Mouse (Mus musculus) retina, embryonic 14.5 days (tissue): Measurements from ENCODE around the gene Sema4d.

Experiments
- DNase-seq: peaks from one replicate; pipeline ENCODE4 v3.0.0-alpha.2; 2015; ENCODE audit warnings: low spot score

The Sema4d gene

DNA sequence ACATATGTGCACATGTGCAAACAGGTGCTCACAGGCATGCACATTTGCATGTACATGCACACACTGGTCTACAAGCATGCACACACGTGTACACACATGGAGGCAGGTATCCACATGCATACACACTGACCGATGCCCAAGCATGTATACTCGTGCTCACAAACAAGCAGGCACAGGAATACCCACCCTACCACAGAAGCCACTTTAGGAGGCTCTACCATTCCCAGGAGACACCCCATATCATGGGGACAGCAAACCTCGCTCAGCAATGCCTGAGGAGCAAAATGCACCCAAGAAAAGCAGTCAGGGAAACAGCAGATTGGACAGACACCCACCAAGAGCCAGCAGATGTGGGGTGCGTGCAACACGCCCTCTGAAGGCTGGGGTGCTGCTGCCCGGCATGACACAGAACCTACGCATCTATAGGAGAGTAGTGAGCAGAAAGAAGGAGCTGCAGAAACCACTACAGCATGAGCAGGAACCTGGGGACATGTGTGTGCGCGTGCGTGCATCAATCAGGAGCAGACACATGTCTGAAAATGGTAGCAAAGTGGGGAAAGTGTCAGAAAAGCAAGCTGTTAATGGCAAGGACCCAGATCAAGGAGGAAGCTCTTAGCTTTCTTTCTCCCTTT, 15.1 kb downstream of the Sema4d start:
- DNase-seq, result no peak

GRCm38 (mm10) chr13:51777738-51778274, 15.7 kb downstream of the Sema4d start:
- DNase-seq, result peak; percentile 49

- DNase-seq, result peak; percentile 76
Measured at GRCm38 (mm10) chr13:51777048-51777737, 16.4 kb downstream of the Sema4d start.

DNA sequence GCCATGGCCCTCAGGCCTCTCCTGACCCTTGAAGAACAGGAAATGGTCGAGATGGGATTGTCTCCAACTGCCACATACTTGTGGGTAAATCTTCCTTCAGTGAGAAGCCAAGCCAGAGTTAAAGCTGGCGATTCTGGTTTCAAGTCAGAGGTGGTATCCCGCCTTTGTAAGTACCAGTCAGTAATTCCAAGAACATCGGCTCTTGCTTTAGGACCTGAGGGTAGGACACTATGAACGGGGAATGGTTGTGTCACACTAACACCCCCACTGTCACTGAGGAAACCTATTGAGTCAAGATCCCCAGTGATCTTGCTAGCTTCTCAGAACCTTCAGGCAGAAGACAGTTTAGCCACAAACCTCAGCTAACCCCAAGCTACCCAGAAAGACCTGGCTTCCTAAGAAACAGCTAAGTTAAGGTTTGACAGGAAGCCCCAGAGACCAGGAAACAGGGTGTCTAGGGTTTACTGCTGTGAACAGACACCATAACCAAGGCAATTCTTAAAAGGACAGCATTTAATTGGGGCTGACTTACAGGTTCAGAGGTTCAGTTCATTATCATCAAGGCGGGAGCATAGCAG, 17.3 kb downstream of the Sema4d start:
- DNase-seq, result no peak

DNA sequence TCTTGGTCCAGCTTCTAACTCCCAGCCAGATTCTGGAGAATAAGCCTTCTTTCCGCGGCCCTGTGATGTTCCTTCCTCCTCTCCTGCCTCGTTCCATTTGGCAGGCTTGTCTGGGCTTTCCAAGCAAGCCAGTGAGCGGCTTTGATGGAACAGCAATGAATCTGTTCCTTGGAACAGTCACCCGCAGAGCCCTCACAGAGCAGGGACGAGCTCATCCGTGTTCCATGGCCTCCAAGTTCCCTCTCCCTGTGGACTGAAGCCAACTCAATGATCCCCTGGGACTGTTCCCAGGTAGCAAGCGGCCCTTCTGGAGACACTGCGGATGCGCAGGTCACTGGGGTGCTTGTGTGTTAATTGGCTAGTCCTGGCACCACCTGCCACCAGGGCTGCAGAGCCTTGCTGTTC, 21.7 kb downstream of the Sema4d start:
- DNase-seq, result no peak

DNA sequence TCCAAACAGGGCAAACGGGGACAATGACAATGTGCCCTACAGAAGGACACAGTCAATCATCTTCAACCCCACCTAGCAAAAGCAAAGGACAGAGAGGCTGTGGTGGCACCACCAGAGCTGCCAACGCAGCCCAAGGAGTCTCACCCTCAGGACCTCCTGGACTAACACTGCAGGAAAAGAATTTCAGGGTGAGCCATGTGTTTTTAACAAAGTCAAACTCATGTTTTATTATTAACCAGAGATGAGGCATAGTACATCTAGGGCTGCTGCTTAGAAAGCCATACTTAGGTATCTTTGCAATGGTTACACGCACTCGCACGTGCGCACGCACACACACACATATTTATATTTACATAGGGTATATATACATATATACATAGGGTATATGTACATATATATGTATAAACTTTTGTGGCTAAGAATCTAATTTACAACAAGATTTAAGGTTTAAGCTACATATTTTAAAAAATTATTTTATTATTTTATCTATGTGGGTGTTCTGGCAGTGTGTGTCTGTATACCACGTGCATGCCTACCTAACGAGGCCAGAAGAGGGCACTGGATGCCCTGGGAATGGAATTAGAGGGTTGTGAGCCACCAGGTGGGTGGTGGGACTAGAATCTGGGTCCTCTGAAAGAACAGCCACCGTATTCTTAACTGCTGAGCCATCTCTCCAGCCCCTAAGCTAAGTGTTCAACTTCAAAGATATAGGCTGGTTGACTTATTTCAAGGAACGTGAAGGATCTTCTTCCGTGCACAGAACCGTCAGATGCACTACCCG, 22.7 kb downstream of the Sema4d start:
- DNase-seq, result no peak

DNA sequence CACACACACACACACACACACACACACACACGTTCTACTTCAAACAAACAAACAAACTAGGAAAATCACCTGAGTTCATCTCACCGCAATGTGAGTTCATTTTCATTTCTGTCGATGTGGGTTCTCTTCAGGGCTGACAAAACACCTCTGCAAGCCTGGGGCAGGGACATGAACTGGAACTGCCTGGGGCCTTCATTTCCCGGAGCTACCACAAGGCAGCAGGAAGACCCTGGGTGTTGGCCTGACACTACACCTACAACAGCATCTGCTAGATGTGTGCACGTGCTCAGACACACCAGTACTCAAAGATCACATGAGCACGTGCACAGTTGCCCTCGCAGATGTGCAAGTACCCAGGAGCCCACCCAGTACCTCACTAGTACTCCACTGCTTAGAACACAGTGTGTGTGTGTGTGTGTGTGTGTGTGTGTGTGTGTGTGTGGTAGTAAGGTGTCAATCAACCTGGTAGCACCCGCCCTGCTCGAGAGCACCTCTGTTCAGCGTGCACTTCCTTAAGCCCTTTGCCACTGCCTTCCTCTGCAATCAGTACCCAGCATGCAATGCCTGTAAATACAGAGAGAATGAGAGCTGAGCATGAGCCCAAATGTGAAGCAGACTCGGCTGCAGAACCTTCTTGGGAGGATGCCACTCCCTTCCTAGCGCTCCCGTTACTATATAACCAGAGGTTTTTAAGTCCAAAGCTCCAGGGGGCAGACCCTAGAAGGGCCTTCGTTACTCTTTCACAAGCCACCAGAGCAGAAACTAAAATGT, 25.4 kb downstream of the Sema4d start:
- DNase-seq, result no peak

- no peak for DNase-seq
Measured at GRCm38 (mm10) chr13:51767513-51767912, 26.0 kb downstream of the Sema4d start.

GRCm38 (mm10) chr13:51766756-51767155, 26.8 kb downstream of the Sema4d start:
- no peak for DNase-seq

- DNase-seq, result no peak
Measured at GRCm38 (mm10) chr13:51765369-51765768, 28.2 kb downstream of the Sema4d start.

DNA sequence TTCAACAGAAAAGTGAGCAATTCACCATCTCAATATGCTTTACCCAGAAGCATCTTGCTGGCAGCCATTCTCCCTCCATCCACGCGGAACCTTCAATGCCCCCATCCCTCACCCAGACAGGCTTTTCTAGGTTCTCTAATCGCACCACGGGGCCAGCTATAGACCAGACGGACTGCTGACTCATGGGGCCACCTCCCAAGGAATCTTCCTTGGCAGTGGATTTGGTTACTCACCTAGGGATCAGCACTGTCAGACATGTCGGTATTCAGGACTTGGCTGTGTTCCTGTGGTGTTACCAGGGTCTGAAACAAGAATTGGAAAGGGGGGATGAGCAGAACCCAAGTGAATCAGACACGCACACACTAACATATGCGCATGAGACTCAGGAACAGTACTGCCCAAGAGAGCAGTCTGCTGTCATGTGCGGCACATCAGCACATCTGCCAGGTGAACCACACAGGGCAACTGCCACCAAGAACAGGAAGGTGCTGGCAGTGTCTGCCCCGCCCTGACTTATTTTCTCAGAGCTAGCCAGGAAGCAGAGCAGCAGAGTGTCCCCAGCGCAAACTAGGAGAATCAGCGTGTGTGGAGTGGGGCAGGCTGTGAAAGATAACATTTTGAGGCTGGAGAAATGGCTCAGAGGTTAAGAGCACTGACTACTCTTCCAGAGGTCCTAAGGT, 30.4 kb downstream of the Sema4d start:
- no peak for DNase-seq

GRCm38 (mm10) chr13:51761186-51761813, 32.2 kb downstream of the Sema4d start:
- DNase-seq, result peak; percentile 36

- DNase-seq, result no peak
Measured at GRCm38 (mm10) chr13:51759256-51759987, 34.1 kb downstream of the Sema4d start.

- DNase-seq, result no peak
Measured at GRCm38 (mm10) chr13:51758428-51758827, 35.1 kb downstream of the Sema4d start.

DNA sequence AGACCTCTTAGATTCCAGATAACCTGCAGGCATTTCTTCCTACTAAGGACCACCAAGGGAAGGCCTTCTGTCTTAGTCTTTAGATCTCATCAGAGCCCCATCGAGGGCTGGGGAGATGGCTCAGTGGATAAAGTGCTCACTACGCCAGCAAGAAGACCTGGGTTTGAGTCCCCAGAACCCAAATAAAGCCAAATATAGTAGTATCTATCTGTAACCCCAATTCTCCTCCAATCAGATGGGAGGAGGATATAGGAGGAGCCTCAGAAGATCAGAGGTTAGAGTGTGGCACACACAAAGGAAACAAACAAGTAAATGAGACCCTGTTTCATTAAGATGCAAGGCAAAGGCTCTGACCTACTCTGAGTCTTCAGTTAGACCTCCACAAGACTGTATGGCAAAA, 36.4 kb downstream of the Sema4d start:
- no peak for DNase-seq

GRCm38 (mm10) chr13:51756563-51756962, 37.0 kb downstream of the Sema4d start:
- DNase-seq, result no peak

GRCm38 (mm10) chr13:51756019-51756418, 37.5 kb downstream of the Sema4d start:
- DNase-seq, result no peak

GRCm38 (mm10) chr13:51755584-51755983, 38.0 kb downstream of the Sema4d start:
- no peak for DNase-seq

DNA sequence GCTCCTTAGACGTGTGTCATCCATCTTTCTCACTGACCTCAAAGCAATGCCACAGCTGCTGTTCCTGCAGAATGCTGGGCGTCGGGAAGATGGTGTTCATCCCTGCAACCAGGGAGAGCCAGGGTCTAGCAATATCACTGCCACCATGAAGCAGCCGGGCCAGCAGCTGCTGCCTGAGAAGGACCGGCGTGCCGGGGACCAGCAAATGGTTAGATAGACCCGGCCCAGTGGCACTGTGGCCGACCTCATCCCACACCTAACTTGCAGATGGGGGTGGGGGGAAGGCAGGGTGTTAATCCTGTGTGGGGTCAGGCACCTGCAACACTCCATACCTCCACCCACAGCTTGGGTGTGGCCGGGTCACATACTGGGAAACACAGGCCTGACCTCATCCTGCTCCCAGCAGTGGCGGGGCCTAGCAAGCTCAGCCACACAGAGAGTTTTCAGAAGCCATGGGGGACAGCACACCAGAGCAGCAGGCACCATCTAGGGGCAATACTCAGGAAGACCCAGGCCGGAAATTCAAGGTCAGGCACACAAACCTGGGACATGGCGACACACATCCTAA, 38.9 kb downstream of the Sema4d start:
- DNase-seq, result no peak
